Mouse (Mus musculus) brain, adult 2 months (tissue): ENCODE results near the gene Igfbpl1.

Source experiments
- DNase-seq: peaks from one replicate; pipeline ENCODE4 v3.0.0; 2011; ENCODE audit warnings: low read depth, low spot score

Igfbpl1 gene

DNA sequence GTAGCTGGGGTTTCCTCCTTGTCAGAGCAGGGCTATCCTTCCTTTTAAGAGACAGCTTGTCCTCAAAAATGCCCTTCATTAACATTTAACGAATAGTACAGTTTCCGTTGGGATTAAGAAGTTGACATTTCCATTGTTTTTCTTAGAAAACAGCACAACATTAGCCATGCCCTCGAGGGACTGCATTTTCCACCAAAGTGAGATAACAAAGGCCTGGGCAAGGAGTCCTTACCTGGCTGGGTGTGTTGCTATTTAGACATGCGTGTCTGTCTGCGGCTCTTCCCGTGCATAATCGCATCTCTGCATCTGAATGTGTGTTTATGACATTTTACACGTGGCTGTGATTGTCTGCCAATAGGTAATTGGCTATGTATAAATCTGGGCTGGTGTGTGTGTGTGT, 55.5 kb downstream of the Igfbpl1 start:
- no peak for DNase-seq

DNA sequence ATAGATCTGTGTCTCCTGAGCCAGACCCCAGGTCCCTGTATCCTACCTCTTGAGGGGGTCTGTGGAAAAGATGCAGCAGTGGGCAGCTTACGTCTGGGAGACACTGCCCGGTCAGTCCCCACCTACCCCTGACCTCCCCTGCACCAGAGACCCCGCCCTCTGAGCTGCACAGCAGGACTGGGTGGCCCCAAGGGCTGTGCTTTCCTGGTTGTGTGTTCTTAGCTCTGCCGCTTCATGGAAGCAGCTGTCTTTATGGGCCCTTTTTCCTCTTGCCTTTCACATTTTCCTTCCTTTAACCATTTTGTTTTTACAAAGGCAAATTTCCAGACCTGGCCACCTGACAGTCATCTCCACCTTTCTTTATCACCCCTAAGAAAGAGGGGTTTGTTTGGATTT, 56.1 kb downstream of the Igfbpl1 start:
- no peak for DNase-seq

DNA sequence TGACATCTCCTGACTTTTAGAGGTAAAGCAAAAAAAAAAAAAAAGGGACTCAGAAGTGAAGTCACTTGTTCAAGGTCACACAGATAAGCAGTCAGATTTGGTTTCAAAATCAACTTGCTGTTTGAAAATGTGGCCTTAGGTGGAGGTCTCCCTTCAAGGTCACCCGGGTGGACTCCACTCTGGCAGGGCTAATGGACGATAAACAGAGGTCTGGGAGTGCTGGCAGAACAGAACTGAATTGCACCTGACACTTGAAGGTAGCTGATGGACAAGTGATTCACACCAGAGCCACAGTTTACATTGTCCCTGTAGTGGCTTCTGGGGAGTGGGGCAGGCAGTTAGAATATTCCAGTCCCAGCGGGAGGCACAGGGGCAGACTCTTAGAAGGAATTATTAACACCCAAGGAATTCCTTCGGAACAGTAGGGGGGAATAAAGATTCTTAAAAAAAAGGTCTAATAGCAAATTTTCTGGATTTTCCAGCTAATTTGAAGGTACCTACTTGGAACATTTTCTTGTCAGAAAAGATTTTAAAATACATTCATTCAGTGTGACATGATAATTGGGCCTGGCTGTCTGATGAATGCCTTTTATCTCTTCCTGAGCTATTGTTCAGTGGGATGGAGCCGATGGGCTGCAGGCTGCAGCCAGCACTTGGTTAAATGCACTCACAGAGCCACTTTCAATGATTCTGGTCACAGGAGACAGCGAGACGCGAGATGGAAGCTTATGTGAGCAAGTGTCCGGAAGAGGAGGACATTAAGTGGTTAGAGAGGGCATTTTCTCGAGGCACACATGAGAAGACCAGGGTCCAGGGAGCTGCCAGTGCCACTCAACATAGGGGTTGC, 56.7 kb downstream of the Igfbpl1 start:
- DNase-seq = no peak

DNA sequence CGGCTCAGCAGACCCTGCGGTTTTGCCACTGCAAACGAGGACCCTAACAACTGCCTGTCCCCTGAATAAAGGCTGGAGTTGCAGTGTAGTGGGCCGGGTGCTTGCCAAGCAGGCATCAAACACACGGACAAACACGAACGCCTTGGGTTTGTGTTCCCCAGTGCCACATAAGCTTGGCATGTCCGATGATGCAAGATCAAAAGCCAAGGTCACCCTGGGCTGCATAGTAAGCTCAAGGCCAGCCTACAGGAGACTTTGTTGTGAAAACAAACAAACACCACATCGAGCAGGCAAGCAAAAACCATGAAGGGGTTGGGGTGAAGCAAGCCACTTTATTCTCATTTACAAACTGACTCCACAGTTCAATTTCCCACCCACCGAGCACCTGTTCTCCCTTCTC, 57.6 kb downstream of the Igfbpl1 start:
- DNase-seq = no peak

DNA sequence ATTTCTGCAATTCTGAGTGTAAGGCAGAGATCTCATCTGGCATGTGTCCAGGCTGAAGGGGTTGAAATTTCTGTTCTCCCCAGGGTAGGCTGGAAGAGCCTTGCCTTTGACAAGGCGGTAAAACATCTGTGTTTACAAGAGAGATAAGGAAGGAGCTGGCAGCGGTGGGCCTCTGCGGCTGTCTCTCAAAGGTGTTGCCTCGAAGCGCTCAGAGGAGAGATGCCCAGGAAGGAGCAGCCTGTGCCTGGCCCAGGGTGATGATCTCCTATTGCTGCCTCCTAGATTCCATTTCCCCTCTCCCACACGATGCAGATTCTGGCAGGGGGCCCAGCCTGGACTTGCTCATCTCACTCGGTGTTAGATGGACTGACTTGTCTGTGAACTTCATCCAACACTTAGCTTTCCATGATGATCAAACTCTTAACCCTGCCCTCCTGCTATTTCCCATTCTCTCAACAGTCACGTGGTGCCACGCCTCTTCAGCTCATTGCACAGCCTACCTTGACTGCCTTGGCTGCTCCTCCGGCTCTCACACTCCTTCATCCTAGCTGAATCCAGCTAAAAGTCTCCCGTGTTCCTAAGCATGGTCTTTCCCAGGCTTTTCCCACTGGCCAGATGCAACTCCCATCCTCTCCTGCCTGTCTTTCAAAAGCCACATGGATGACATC, 58.7 kb downstream of the Igfbpl1 start:
- DNase-seq = no peak

DNA sequence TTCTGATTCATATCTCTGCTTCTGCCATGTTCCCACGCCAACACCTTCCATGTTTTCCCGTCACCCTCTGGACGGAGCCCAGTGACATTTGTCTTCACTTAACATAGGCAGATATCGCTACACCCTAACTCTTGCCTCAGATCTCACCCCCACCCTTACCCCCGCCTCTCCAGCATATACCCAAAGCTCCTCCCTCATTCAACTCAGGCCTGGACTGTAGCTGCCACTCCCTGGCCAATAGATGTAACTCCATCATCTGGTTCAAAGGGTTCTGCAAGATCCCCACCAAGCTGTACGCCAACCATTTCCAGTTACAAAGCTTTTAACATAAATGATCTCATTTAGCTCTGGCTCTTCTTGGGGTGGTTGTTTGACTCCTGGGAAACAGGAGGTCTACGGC, 59.9 kb downstream of the Igfbpl1 start:
- no peak for DNase-seq

DNA sequence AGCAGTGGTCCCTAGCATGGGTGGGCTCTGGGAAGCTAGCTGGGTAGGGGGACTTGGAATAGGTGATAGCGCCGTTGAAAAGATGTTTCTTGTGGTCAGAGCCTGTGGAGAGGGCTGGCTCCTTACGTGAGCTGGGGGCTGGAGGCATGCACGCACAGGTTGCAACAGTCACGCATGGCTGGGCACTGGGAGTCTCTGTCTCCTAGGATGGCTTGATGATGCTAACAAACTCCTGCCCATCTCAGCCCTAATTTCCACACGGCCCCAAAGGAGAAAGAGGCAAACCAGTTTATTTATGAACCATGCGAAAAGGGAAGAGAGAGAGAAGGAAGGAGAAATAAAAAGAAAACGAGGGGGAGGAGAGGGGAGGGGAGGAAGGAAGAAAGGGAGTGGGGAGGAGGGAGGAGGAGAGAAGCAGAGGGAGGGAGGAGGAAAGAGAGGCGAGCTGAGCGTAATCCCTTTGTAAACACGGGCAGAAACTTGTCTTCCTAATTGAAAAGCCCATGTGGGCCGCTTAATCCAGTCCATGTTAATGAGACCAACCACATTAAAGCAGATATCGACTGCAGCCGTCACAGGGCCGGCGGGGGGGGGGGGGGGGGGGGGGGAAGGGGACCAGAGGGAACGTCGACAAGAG, 61.0 kb downstream of the Igfbpl1 start:
- DNase-seq = no peak

DNA sequence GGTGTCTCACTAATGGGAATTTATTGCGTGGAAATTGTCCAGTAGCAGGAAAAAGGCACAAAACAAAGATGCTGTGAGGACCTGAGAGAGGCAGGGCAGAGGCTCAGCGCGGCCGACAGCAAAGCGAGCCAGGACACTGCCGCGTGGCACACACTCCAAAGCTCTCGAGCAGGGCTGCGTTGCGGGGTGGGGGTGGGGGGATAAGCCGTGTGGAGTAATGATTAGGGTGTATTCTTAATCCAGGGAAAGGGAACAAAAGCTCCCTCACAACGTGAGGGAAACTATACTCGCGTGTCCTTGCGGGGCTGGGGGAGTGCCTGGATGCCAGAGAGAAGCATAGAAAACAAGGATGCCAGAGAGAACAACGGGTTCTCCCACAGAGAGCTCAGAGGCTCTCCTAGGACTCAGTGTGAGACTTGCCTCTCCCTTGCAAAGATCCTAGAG, 61.6 kb downstream of the Igfbpl1 start:
- DNase-seq = no peak

DNA sequence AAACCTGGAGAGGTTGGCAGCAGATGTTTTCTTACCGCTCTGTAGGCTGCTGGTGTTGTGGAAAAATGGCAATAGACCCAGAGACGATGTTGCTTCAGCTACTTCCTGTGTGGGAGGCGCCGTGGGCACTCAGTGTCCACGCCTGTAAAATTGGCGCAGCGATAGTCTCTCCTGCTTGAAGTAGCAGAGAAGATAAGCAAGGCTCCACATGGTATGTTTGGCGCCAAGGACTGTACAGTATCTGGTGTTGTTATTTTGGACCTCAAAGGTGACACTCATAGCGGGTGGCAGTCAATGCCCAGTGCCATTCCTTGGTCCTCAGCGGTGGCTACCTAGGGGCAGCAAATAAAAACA, 62.6 kb downstream of the Igfbpl1 start:
- DNase-seq = no peak

DNA sequence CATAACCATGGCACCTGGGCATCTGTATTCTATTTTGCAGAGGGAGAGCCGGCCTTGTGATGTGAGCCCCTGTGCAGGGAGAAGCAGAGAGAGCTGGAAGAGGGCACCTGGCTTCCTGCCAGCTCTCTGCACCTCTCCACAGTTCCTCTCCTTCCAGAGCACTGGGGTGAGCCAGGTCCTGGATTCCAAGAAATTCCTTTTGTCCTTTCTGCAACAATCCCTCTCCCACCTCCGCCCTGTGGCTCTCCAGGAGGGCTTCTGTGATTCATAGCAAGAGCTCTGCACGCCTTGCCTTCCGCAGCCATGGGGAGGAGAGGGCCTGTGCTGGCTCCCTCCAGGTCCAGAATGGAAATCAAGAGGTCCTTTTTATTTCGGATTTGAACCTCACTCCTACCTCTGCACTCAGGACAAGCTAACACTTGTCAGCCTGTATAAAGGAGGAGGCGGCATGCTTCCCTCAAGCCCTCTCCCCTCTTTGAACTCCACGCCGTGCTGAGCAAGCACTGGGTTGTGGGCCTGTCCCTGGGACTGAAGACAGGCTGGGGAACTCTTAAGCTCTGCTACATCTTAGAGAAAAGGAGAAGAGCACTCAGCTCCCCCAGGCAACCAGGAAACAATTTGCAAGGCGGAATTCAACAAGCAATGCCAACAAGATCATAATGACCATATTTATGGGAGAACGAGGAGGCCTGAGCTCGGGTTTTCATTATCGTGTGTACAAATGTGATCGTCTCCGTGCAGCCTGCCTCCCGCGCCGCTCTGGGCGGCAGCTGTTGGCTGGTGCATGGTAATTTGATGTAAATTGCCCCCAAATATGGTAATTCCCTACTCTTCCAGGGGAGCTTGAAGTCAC, 63.2 kb downstream of the Igfbpl1 start:
- peak; percentile 68 for DNase-seq

DNA sequence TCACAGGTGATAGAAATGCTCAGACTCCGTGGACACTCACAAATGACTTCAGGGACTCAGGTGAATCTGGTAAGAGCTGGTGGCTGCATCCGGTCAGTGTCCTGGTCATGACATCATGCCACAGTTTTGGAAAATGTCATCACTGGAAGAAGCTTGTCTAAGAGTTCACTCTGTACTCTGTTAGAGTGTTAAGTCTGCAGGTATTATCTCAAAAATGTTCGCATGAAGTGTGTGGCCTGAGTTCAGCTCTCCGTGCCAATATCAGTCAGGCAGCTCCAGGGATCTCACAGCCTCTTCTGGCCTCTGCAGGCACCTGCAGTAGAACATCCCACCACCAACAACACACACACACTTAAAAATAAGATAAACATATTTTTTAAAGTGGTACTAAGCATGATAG, 64.1 kb downstream of the Igfbpl1 start:
- DNase-seq = no peak
